Mouse (Mus musculus) forebrain, embryonic 14.5 days (tissue): ENCODE data around the gene Ezh1. TPM values are rescaled to one million over a fixed set of nuclear protein-coding genes. Genes with fewer than 3 reads are reported as not detected.

Experiments
- ATAC-seq: fragments of 200-750 bp; cut with Nextera tagmentation; 2 replicates; pipeline ENCODE4 v1.8.0; 2017; ENCODE audit warnings: mild to moderate bottlenecking, moderate library complexity
- DNase-seq: peaks from one replicate; pipeline ENCODE4 v3.0.0-alpha.2; 2015; ENCODE audit warnings: low spot score
- H3K27ac ChIP-seq: fragments of 300-500 bp; sonication (generic); 2 replicates; pipeline ENCODE4 v1.5.1; 2014; ENCODE audit warnings: low read depth, mild to moderate bottlenecking, control low read depth, low read length, moderate library complexity
- H3K27me3 ChIP-seq: fragments of 300-500 bp; sonication (generic); replicated peaks from 2 replicates; pipeline ENCODE4 v1.6.1; 2014; ENCODE audit warnings: low read length, control low read depth, mixed read lengths; ENCODE audit not compliant: control insufficient read depth, insufficient read depth
- H3K36me3 ChIP-seq: fragments of 300-500 bp; sonication (generic); 2 replicates; pipeline ENCODE4 v1.6.1; 2014; ENCODE audit warnings: low read length, control low read depth; ENCODE audit not compliant: control insufficient read depth, insufficient read depth
- H3K4me1 ChIP-seq: fragments of 300-500 bp; sonication (generic); 2 replicates; pipeline ENCODE4 v1.6.1; 2014; ENCODE audit warnings: antibody characterized with exemption, low read length, control low read depth; ENCODE audit not compliant: control insufficient read depth, insufficient read depth
- H3K4me2 ChIP-seq: fragments of 300-500 bp; sonication (generic); 2 replicates; pipeline ENCODE4 v1.6.1; 2014; ENCODE audit warnings: mild to moderate bottlenecking, control low read depth, low read length
- H3K4me3 ChIP-seq: fragments of 300-500 bp; sonication (generic); 2 replicates; pipeline ENCODE4 v1.5.1; 2014; ENCODE audit warnings: low read depth, low read length, control low read depth
- H3K9ac ChIP-seq: fragments of 300-500 bp; sonication (generic); 2 replicates; pipeline ENCODE4 v1.6.1; 2014; ENCODE audit warnings: mild to moderate bottlenecking, low read length, control low read depth, moderate library complexity
- H3K9me3 ChIP-seq: fragments of 300-500 bp; sonication (generic); replicated peaks from 2 replicates; pipeline ENCODE4 v1.6.1; 2016; ENCODE audit warnings: low read length, control low read depth, mixed read lengths; ENCODE audit not compliant: control insufficient read depth
- WGBS: fragments of 180-500 bp; shearing (Covaris S2); extraction: QIAGEN DNeasy Blood & Tissue Kit; methylation state at CpG from one replicate; pipeline ENCODE4 v1.1.7; 2014; 5-methylcytosine and 5-hydroxymethylcytosine counted together
- polyA plus RNA-seq: library from polyadenylated mRNA; unstranded; fragments of >200 nt; fragmentation: Nextera tagmentation; extraction: Ambion mirVana; gene quantifications from 2 replicates; pipeline ENCODE4 v1.2.1, GENCODE M21; 2014

Gene Ezh1
- polyA plus RNA-seq, 1 experiment from 2014 or later: 16.1 TPM

- H3K9ac ChIP-seq: peak overlapping the region; percentile 48; the same call in 1 of the 2 replicates
- peaks cover 10% of the 10 kb centered on the region for H3K4me1 ChIP-seq
- ATAC-seq: peak; percentile 52; the same call in 1 of the 2 replicates
- H3K9me3 ChIP-seq: no peaks in the 10 kb centered on the region
- no peaks in the 10 kb centered on the region for H3K36me3 ChIP-seq
- no peaks in the 10 kb centered on the region for H3K27me3 ChIP-seq
- peak overlapping the region; percentile 40 for H3K4me2 ChIP-seq
- 20% methylated on average over 18 of the region's 19 CpGs for WGBS
- DNase-seq: peak; percentile 75
- H3K27ac ChIP-seq: peak overlapping the region; percentile 60
- H3K4me3 ChIP-seq: peak overlapping the region; percentile 14; the same call in 1 of the 2 replicates
Observed at GRCm38 (mm10) chr11:101143338-101144225, 82.7 kb downstream of the Ezh1 start.

- no peak for ATAC-seq
- Histone ChIP-seq H3K27me3 (no peaks in the 10 kb centered on the region), H3K4me3 (no peak overlapping the region), H3K27ac (no peak overlapping the region), H3K4me2 (no peak overlapping the region), H3K4me1 (peaks cover 10% of the 10 kb centered on the region), H3K9me3 (no peaks in the 10 kb centered on the region), H3K36me3 (no peaks in the 10 kb centered on the region), H3K9ac (no peak overlapping the region)
- WGBS: 90% methylated on average over 10 of the region's 10 CpGs
- DNase-seq: no peak
Observed at GRCm38 (mm10) chr11:101142215-101142967, 83.9 kb downstream of the Ezh1 start.

Other genes with a start within 250 kb of the Ezh1 start
- 50.2 and 74.4 TPM in 2 replicates for gene Atp6v0a1, start 217.0 kb downstream of the Ezh1 start, polyA plus RNA-seq
- gene Naglu, start 156.5 kb downstream of the Ezh1 start, polyA plus RNA-seq: 6.6 and 8.4 TPM in 2 replicates
- gene Hsd17b1, start 148.1 kb downstream of the Ezh1 start, polyA plus RNA-seq: not detected in 2 replicates
- gene Coasy, start 143.9 kb downstream of the Ezh1 start, polyA plus RNA-seq: 52.9 and 54.9 TPM in 2 replicates
- gene Mlx, start 139.2 kb downstream of the Ezh1 start, polyA plus RNA-seq: 100 and 109 TPM in 2 replicates
- 39.8 and 54.3 TPM in 2 replicates for gene Psmc3ip, start 131.0 kb downstream of the Ezh1 start, polyA plus RNA-seq
- gene Retreg3, start 106.6 kb downstream of the Ezh1 start, polyA plus RNA-seq: 14.0 and 14.4 TPM in 2 replicates
- 84.9 and 87.8 TPM in 2 replicates for gene Tubg1, start 106.5 kb downstream of the Ezh1 start, polyA plus RNA-seq
- gene Tubg2, start 70.6 kb downstream of the Ezh1 start, polyA plus RNA-seq: 27.4 and 31.9 TPM in 2 replicates
- 0.39 and 0.48 TPM in 2 replicates for gene Cntnap1, start 55.9 kb downstream of the Ezh1 start, polyA plus RNA-seq
- 4.6 and 5.5 TPM in 2 replicates for gene Plekhh3, start 55.1 kb downstream of the Ezh1 start, polyA plus RNA-seq
- 0.10 TPM in 1 of 2 replicates, not detected in the other for gene Ccr10, start 51.0 kb downstream of the Ezh1 start, polyA plus RNA-seq
- gene Ramp2, start 19.6 kb upstream of the Ezh1 start, polyA plus RNA-seq: 80.4 and 80.9 TPM in 2 replicates
- 110 and 118 TPM in 2 replicates for gene Vps25, start 27.2 kb upstream of the Ezh1 start, polyA plus RNA-seq
- 3.0 and 3.4 TPM in 2 replicates for gene Wnk4, start 34.1 kb upstream of the Ezh1 start, polyA plus RNA-seq
- gene Cntd1, start 52.5 kb upstream of the Ezh1 start, polyA plus RNA-seq: 0.76 and 1.3 TPM in 2 replicates
- 237 and 260 TPM in 2 replicates for gene Coa3, start 52.7 kb upstream of the Ezh1 start, polyA plus RNA-seq
- gene Becn1, start 75.8 kb upstream of the Ezh1 start, polyA plus RNA-seq: 172 and 177 TPM in 2 replicates
- gene Psme3, start 89.8 kb upstream of the Ezh1 start, polyA plus RNA-seq: 103 and 107 TPM in 2 replicates
- 0.94 and 1.1 TPM in 2 replicates for gene Aoc2, start 98.6 kb upstream of the Ezh1 start, polyA plus RNA-seq
- 0.08 and 0.10 TPM in 2 replicates for gene Aoc3, start 104.1 kb upstream of the Ezh1 start, polyA plus RNA-seq
- gene G6pc, start 141.1 kb upstream of the Ezh1 start, polyA plus RNA-seq: 0.09 TPM in 1 of 2 replicates, not detected in the other
- gene Aarsd1, start 191.2 kb upstream of the Ezh1 start, polyA plus RNA-seq: 89.6 and 92.5 TPM in 2 replicates
- 6.8 and 7.3 TPM in 2 replicates for gene Gm27029, start 198.3 kb upstream of the Ezh1 start, polyA plus RNA-seq
- gene Rundc1, start 198.6 kb upstream of the Ezh1 start, polyA plus RNA-seq: 14.7 and 21.2 TPM in 2 replicates
- 1.2 TPM in 2 replicates for gene Ptges3l, start 198.9 kb upstream of the Ezh1 start, polyA plus RNA-seq
- 281 and 371 TPM in 2 replicates for gene Rpl27, start 215.8 kb upstream of the Ezh1 start, polyA plus RNA-seq
- 2.7 and 3.4 TPM in 2 replicates for gene Ifi35, start 221.9 kb upstream of the Ezh1 start, polyA plus RNA-seq
- 98.7 and 131 TPM in 2 replicates for gene Rnd2, start 238.5 kb upstream of the Ezh1 start, polyA plus RNA-seq
- gene Vat1, start 239.8 kb upstream of the Ezh1 start, polyA plus RNA-seq: 77.5 and 85.7 TPM in 2 replicates